Mouse (Mus musculus) neural tube, embryonic 12.5 days (tissue): Measurements from ENCODE around the gene Scml4. TPM values are rescaled to one million over a fixed set of nuclear protein-coding genes. Genes with fewer than 3 reads are reported as not detected.

Source experiments
- ATAC-seq: fragments of 200-750 bp; cut with Nextera tagmentation; 2 replicates; pipeline ENCODE4 v1.8.0; 2017; ENCODE audit warnings: low read depth, mild to moderate bottlenecking, moderate TSS enrichment, moderate library complexity; ENCODE audit not compliant: low FRiP score
- H3K27ac ChIP-seq: fragments of 300-500 bp; sonication (generic); 2 replicates; pipeline ENCODE4 v1.5.1; 2016
- H3K27me3 ChIP-seq: fragments of 300-500 bp; sonication (generic); replicated peaks from 2 replicates; pipeline ENCODE4 v1.6.1; 2016; ENCODE audit warnings: mild to moderate bottlenecking
- H3K36me3 ChIP-seq: fragments of 300-500 bp; sonication (generic); 2 replicates; pipeline ENCODE4 v1.6.1; 2016; ENCODE audit warnings: mild to moderate bottlenecking
- H3K4me1 ChIP-seq: fragments of 300-500 bp; sonication (generic); 2 replicates; pipeline ENCODE4 v1.6.1; 2016
- H3K4me2 ChIP-seq: fragments of 300-500 bp; sonication (generic); replicated peaks from 2 replicates; pipeline ENCODE4 v1.6.1; 2016; ENCODE audit warnings: mild to moderate bottlenecking
- H3K4me3 ChIP-seq: fragments of 300-500 bp; sonication (generic); 2 replicates; pipeline ENCODE4 v1.5.1; 2016
- H3K9ac ChIP-seq: fragments of 300-500 bp; sonication (generic); 2 replicates; pipeline ENCODE4 v1.6.1; 2016; ENCODE audit warnings: mild to moderate bottlenecking
- H3K9me3 ChIP-seq: fragments of 300-500 bp; sonication (generic); 2 replicates; pipeline ENCODE4 v1.6.1; 2016; ENCODE audit warnings: mild to moderate bottlenecking
- WGBS: fragments of 180-500 bp; shearing (Covaris S2); methylation state at CpG from one replicate; pipeline ENCODE4 v1.1.7; 2016; 5-methylcytosine and 5-hydroxymethylcytosine counted together
- polyA plus RNA-seq: library from polyadenylated mRNA; unstranded; fragments of >200 nt; fragmentation: Nextera tagmentation; extraction: Ambion mirVana; gene quantifications from 2 replicates; pipeline ENCODE4 v1.2.1, GENCODE M21; 2016

Gene Scml4
- polyA plus RNA-seq, 1 experiment from 2014 or later = 3.0 TPM

- H3K4me1 ChIP-seq = peaks cover 15% of the 10 kb centered on the region
- no peaks in the 10 kb centered on the region for H3K36me3 ChIP-seq
- WGBS = 3% methylated on average over 21 of the region's 21 CpGs
- peak overlapping the region; percentile 42; the same call in 1 of the 2 replicates for H3K9ac ChIP-seq
- H3K9me3 ChIP-seq = no peaks in the 10 kb centered on the region
- peak overlapping the region; percentile 20; the same call in 1 of the 2 replicates for H3K4me3 ChIP-seq
- 0 out of 2 replicates have a peak, but pooled peaks cover 12% of the 10 kb centered on the region for H3K27me3 ChIP-seq
- peak overlapping the region; percentile 53 for H3K4me2 ChIP-seq
- ATAC-seq = peak; percentile 69; the same call in 1 of the 2 replicates
- H3K27ac ChIP-seq = no peak overlapping the region
These were observed 97.9 kb downstream of the Scml4 start for GRCm38 (mm10) chr10:42957881-42958651.

DNA sequence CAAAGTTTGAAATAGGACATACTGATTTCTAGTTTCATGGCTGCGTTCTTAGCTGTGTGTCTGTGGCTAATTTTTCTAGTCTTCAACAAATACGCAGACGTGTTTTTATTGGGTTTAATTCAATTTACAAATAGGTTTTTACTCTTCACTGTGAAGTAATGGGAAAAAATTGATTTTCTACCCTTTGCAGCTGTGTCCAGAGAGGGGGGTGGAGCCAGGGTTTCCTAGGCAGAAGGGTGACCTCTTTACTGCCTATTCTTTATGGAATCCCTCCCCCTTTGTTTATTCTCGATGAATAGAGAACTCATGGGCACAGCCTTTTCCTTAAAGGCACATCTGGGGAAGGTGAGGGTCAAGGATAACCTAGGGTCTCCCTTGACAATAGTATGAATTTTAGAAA lies 98.5 kb downstream of the Scml4 start:
- peak; percentile 31; the same call in 1 of the 2 replicates for ATAC-seq
- Histone ChIP-seq H3K9ac (no peak overlapping the region), H3K36me3 (no peaks in the 10 kb centered on the region), H3K27ac (no peak overlapping the region), H3K27me3 (0 out of 2 replicates have a peak, but pooled peaks cover 8% of the 10 kb centered on the region), H3K4me3 (no peak overlapping the region), H3K4me1 (peaks cover 15% of the 10 kb centered on the region), H3K9me3 (no peaks in the 10 kb centered on the region), H3K4me2 (peak overlapping the region; percentile 53)
- 35% methylated on average over 4 of the region's 4 CpGs for WGBS

DNA sequence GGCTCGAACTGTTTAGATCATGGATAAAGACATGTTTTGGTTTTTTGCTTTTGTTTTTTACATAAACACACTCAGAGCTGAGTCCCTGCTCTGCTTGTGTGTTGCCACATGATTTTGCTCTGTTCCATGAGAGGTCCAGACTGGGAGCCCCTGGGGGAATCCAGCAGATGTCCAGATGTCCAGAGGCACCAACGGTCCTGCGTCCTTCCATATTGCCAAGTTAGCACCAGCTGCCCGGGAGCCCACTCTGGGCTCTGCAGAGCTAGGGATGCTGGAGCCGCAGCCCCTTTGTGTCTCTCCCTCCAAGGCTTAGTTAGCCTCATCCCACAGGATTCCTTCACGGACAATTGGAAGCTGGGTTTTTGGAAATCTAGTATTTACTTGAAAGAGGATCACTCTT lies 101.6 kb downstream of the Scml4 start:
- H3K4me3 ChIP-seq = no peak overlapping the region
- H3K36me3 ChIP-seq = no peaks in the 10 kb centered on the region
- peaks cover 15% of the 10 kb centered on the region for H3K4me1 ChIP-seq
- H3K9me3 ChIP-seq = no peaks in the 10 kb centered on the region
- H3K27ac ChIP-seq = no peak overlapping the region
- 0 out of 2 replicates have a peak, but pooled peaks cover 4% of the 10 kb centered on the region for H3K27me3 ChIP-seq
- H3K4me2 ChIP-seq = no peak overlapping the region
- ATAC-seq = no peak
- 75% methylated on average over 6 of the region's 6 CpGs for WGBS
- no peak overlapping the region for H3K9ac ChIP-seq

- no peak overlapping the region for H3K4me3 ChIP-seq
- H3K4me2 ChIP-seq = no peak overlapping the region
- no peak for ATAC-seq
- no peaks in the 10 kb centered on the region for H3K9me3 ChIP-seq
- no peaks in the 10 kb centered on the region for H3K36me3 ChIP-seq
- WGBS = 95% methylated on average over 6 of the region's 6 CpGs
- H3K9ac ChIP-seq = no peak overlapping the region
- H3K4me1 ChIP-seq = peaks cover 15% of the 10 kb centered on the region
- 0 out of 2 replicates have a peak, but pooled peaks cover 3% of the 10 kb centered on the region for H3K27me3 ChIP-seq
- no peak overlapping the region for H3K27ac ChIP-seq
These were observed 102.0 kb downstream of the Scml4 start for GRCm38 (mm10) chr10:42962181-42962601.

- Histone ChIP-seq H3K4me2 (no peak overlapping the region), H3K9ac (no peak overlapping the region), H3K4me3 (no peak overlapping the region), H3K9me3 (no peaks in the 10 kb centered on the region), H3K4me1 (peaks cover 13% of the 10 kb centered on the region), H3K27ac (no peak overlapping the region), H3K27me3 (no peaks in the 10 kb centered on the region), H3K36me3 (no peaks in the 10 kb centered on the region)
- WGBS = 94% methylated on average over 13 of the region's 13 CpGs
- no peak for ATAC-seq
These were observed 102.5 kb downstream of the Scml4 start for GRCm38 (mm10) chr10:42962655-42963054.

DNA sequence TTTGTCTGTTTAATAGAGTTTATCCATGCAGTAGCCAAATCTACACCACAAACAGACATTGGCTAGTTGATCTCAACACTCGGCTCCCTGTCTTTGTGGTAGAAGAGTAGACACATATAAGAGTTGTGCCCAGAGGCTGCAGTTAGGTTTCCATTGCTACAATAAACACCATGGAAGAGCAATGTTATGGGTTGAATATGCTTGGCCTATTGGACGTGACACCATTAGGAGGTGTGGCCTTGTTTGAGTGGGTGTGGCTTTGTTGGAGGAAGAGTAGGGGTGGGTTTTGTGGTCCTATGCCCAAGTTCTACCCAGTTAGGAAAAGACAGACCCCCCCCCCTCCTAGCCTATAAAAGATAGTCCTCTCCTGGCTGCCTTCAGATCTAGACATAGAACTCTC lies 102.9 kb downstream of the Scml4 start:
- H3K4me1 ChIP-seq = peaks cover 10% of the 10 kb centered on the region
- H3K9me3 ChIP-seq = no peaks in the 10 kb centered on the region
- no peaks in the 10 kb centered on the region for H3K27me3 ChIP-seq
- 97% methylated on average over 2 of the region's 2 CpGs for WGBS
- H3K36me3 ChIP-seq = no peaks in the 10 kb centered on the region
- no peak overlapping the region for H3K9ac ChIP-seq
- no peak overlapping the region for H3K27ac ChIP-seq
- no peak overlapping the region for H3K4me2 ChIP-seq
- ATAC-seq = no peak
- H3K4me3 ChIP-seq = no peak overlapping the region

DNA sequence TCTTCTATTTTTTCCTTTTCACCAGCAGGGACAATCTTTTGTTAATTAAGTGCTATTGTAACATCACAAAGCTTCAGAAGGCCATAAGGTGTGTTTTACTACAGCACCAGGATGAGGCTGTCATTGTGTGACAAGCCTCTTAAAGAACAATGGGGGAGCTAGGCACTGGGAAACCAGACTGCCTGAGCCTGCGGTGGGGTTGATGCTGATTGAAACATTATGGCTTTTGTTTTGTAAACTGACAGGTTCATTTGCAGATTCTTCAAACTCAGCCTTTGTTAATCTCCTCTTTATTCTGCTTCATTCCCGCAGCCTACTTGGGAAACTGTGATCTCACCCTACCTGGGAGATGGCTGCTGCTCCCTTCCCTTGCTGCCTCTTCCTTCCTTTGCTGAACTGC lies 108.2 kb downstream of the Scml4 start:
- Histone ChIP-seq H3K4me1 (peaks cover 12% of the 10 kb centered on the region; the same call in 1 of the 2 replicates), H3K4me3 (no peak overlapping the region), H3K27me3 (no peaks in the 10 kb centered on the region), H3K4me2 (no peak overlapping the region), H3K27ac (no peak overlapping the region), H3K36me3 (no peaks in the 10 kb centered on the region), H3K9me3 (no peaks in the 10 kb centered on the region), H3K9ac (no peak overlapping the region)
- 1% methylated on average over 2 of the region's 2 CpGs for WGBS
- ATAC-seq = no peak

- peak; percentile 79 for ATAC-seq
- 37% methylated on average over 18 of the region's 18 CpGs for WGBS
- no peak overlapping the region for H3K9ac ChIP-seq
- H3K4me2 ChIP-seq = no peak overlapping the region
- H3K36me3 ChIP-seq = no peaks in the 10 kb centered on the region
- 0 out of 2 replicates have a peak, but pooled peaks cover 3% of the 10 kb centered on the region for H3K27me3 ChIP-seq
- H3K9me3 ChIP-seq = no peaks in the 10 kb centered on the region
- peaks cover 20% of the 10 kb centered on the region; the same call in 1 of the 2 replicates for H3K4me1 ChIP-seq
- H3K27ac ChIP-seq = no peak overlapping the region
- H3K4me3 ChIP-seq = no peak overlapping the region
These were observed 112.5 kb downstream of the Scml4 start for GRCm38 (mm10) chr10:42972504-42973172.

- Histone ChIP-seq H3K36me3 (no peaks in the 10 kb centered on the region), H3K27ac (no peak overlapping the region), H3K9ac (no peak overlapping the region), H3K4me2 (no peak overlapping the region), H3K4me3 (no peak overlapping the region), H3K27me3 (0 out of 2 replicates have a peak, but pooled peaks cover 4% of the 10 kb centered on the region), H3K4me1 (peaks cover 20% of the 10 kb centered on the region; the same call in 1 of the 2 replicates), H3K9me3 (no peaks in the 10 kb centered on the region)
- ATAC-seq = no peak
- 55% methylated on average over 4 of the region's 4 CpGs for WGBS
These were observed 113.4 kb downstream of the Scml4 start for GRCm38 (mm10) chr10:42973537-42973936.

DNA sequence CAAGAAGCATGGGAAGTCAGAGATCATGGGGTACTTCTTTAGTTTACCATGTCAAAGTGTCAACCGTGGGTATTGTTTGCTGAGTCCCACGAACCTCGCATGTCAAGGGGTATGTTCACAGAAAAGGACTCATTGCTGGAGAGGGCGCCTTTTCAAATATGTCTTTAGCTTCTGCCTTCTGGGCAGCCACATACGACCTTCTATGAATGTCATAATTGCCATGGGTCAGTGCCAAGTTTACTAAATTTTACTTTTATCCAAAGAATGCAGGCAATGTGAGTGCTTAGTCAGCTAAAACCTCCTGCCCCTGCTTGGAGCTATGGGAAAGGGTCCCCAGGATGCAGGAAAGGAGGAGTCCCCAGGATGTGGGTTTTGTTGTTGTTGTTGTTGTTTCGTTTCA lies 116.4 kb downstream of the Scml4 start:
- Histone ChIP-seq H3K27me3 (peaks cover 11% of the 10 kb centered on the region; the same call in 1 of the 2 replicates), H3K9ac (no peak overlapping the region), H3K36me3 (no peaks in the 10 kb centered on the region), H3K27ac (no peak overlapping the region), H3K4me3 (no peak overlapping the region), H3K4me1 (peaks cover 25% of the 10 kb centered on the region), H3K4me2 (no peak overlapping the region), H3K9me3 (no peaks in the 10 kb centered on the region)
- ATAC-seq = no peak
- 88% methylated on average over 6 of the region's 6 CpGs for WGBS

DNA sequence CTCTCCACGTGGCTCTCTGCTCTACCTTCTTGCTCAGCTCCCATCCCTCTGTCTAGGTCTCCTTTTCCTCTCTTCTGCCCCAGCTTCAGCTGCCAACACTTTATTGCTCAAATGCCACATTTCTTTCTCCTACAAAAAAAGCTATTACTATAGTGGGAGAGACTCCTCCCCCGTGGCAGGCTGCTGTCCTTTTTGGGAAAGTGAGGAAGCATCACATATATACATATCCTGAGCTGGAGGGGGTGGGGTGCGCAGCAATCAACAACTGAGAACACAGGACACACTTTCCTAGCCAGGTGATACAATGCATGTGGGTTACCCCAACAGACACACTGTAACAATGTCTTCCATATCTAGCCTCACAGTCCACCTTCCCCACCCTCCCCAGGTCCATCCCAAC lies 118.2 kb downstream of the Scml4 start:
- no peak for ATAC-seq
- Histone ChIP-seq H3K4me3 (no peak overlapping the region), H3K9ac (no peak overlapping the region), H3K9me3 (no peaks in the 10 kb centered on the region), H3K4me2 (no peak overlapping the region), H3K36me3 (no peaks in the 10 kb centered on the region), H3K27ac (no peak overlapping the region), H3K27me3 (peaks cover 11% of the 10 kb centered on the region; the same call in 1 of the 2 replicates), H3K4me1 (peaks cover 23% of the 10 kb centered on the region)
- 60% methylated on average over 3 of the region's 3 CpGs for WGBS

GRCm38 (mm10) chr10:42980999-42981757 lies 121.0 kb downstream of the Scml4 start:
- H3K4me1 ChIP-seq = peaks cover 15% of the 10 kb centered on the region
- H3K27me3 ChIP-seq = peaks cover 8% of the 10 kb centered on the region; the same call in 1 of the 2 replicates
- no peak overlapping the region for H3K27ac ChIP-seq
- H3K4me3 ChIP-seq = no peak overlapping the region
- peak; percentile 82 for ATAC-seq
- WGBS = 45% methylated on average over 7 of the region's 7 CpGs
- H3K9ac ChIP-seq = no peak overlapping the region
- H3K9me3 ChIP-seq = no peaks in the 10 kb centered on the region
- no peak overlapping the region for H3K4me2 ChIP-seq
- no peaks in the 10 kb centered on the region for H3K36me3 ChIP-seq
